Mouse (Mus musculus) small intestine, adult 2 months (tissue): ENCODE results near the gene Slc35e2. TPM values are rescaled to one million over a fixed set of nuclear protein-coding genes. Genes with fewer than 3 reads are reported as not detected.

Source experiments
- H3K27ac ChIP-seq: fragments of 200-500 bp; 2 replicates; pipeline ENCODE4 v1.5.1; 2012; ENCODE audit warnings: low read depth, low read length, control low read depth, inconsistent platforms; ENCODE audit not compliant: insufficient read depth
- H3K27me3 ChIP-seq: fragments of 200-500 bp; 2 replicates; pipeline ENCODE4 v1.6.1; 2012; ENCODE audit warnings: mild to moderate bottlenecking, moderate library complexity, low read length, inconsistent platforms; ENCODE audit not compliant: control insufficient read depth, insufficient read depth
- H3K36me3 ChIP-seq: fragments of 200-500 bp; 2 replicates; pipeline ENCODE4 v1.6.1; 2012; ENCODE audit warnings: mild to moderate bottlenecking, low read length, control low read depth, inconsistent platforms; ENCODE audit not compliant: control insufficient read depth, insufficient read depth
- H3K4me1 ChIP-seq: fragments of 200-500 bp; 2 replicates; pipeline ENCODE4 v1.6.1; 2012; ENCODE audit warnings: low read length, inconsistent platforms, mixed read lengths; ENCODE audit not compliant: control insufficient read depth, insufficient read depth, insufficient read length
- H3K4me3 ChIP-seq: fragments of 200-500 bp; 2 replicates; pipeline ENCODE4 v1.5.1; 2012; ENCODE audit warnings: low read depth, mild to moderate bottlenecking, control low read depth, inconsistent platforms, low read length, moderate library complexity
- CTCF ChIP-seq: fragments of 200-500 bp; IDR thresholded peaks from 2 replicates; pipeline ENCODE4 v1.5.1; 2012; ENCODE audit warnings: low read depth, mild to moderate bottlenecking, control low read depth, inconsistent platforms, low read length, moderate library complexity, mixed read lengths; ENCODE audit not compliant: insufficient replicate concordance, insufficient read length; ENCODE audit errors: extremely low read depth
- POLR2A ChIP-seq: fragments of 200-500 bp; IDR thresholded peaks from 2 replicates; pipeline ENCODE4 v1.6.1; 2012; ENCODE audit warnings: low read depth, mild to moderate bottlenecking, control low read depth, inconsistent platforms, low read length, moderate library complexity
- WGBS: fragments of 180-500 bp; shearing (Covaris S2); methylation state at CpG from one replicate; pipeline ENCODE4 v1.1.7; 2018; 5-methylcytosine and 5-hydroxymethylcytosine counted together
- polyA plus RNA-seq: library from polyadenylated mRNA; depleted of rRNA; stranded (reverse); fragments of >200 nt; gene quantifications from 2 replicates; pipeline ENCODE4 v1.2.3, GENCODE M21; 2012; rRNA removed

Gene Slc35e2
- polyA plus RNA-seq = 14.2 and 20.1 TPM in 2 replicates

DNA sequence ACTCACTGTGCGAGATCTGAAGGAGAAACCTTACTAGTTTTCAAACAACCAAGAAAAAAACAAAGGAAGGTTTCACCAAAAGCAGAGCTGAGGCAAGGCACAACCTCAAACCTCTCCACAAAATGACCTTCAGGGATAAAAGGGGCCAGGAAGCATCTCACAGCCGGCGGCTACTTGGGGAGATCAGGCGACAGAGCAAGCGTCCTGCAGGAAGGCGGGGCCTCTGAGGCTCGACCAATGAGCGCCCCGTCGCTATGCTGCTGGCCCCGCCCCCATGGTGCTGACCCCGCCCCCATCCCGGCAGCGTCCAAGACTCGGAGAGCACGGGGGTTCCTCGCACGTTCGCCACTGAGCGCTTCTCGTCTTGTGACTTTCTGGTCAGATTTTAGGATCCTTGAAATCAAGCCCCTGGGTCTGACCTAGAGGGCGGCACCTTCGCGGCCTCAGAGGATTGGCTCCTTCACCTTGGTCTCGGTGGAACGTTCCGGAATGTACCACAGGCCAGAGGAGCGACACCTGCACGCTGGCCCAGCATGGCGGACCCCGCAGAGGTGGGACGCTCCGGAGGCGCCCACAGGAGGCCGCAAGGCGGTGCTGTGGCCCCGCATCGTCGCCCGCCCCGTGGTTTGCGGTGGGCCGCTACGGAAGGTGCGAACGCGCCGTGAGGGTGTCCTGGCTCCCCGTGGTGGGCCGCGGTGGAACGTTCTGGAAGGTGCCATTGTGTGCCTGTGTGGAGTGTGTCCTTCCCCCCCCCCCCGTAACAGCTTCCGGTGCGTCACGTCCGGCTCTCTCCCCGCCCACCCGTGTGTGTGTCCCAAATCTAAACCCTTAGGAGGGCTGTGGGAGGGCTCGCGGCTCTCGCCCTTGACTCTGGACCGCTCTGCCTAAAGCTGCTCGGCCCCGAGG is at the start of gene Slc35e2:
Gene Slc35e2, plus strand, starts transcription at position 326 of the 906 bp plus-strand sequence.
- H3K36me3 ChIP-seq = peaks cover 6% of the 10 kb centered on the region; the same call in 1 of the 2 replicates
- H3K27me3 ChIP-seq = no peaks in the 10 kb centered on the region
- H3K4me3 ChIP-seq = peak within 1 kb of the TSS; percentile 90
- 0 out of 2 replicates have a peak, but pooled peaks cover 2% of the 10 kb centered on the region for H3K4me1 ChIP-seq
- H3K27ac ChIP-seq = peak within 1 kb of the TSS; percentile 94
- under 1% methylated on average over 65 of the region's 65 CpGs for WGBS
- TF ChIP-seq POLR2A = peak; percentile 74; the same call in 1 of the 2 replicates
- TF ChIP-seq CTCF = no peak

DNA sequence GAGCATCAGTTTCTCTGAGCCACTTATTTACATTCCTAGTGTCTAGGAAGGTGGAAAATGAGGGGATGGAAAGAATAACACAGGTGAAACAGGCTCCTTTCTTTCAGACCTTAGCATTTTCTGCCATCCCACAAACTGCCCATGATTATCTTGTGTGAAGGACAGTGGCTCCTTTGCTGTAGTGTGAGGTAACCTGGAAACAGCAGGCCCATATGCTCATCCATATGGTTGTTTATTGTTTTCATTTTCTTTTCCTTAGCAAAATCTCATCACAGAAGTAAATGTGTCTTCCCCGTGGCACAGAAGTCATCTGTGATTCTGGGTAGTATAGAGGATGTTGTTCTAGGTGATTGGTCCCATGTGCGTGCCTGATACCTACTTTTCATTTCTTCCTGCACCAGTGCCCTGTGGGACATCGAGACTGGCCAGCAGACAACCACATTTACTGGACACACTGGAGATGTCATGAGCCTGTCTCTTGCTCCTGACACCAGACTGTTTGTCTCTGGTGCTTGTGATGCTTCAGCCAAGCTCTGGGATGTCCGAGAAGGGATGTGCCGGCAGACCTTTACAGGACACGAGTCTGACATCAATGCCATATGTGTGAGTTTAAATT is 48.2 kb upstream of the Slc35e2 start:
- H3K4me3 ChIP-seq = no peak overlapping the region
- TF ChIP-seq POLR2A (no peak), CTCF (no peak)
- WGBS = 93% methylated on average over 6 of the region's 6 CpGs
- peaks cover 77% of the 10 kb centered on the region for H3K36me3 ChIP-seq
- H3K4me1 ChIP-seq = peaks cover 2% of the 10 kb centered on the region; the same call in 1 of the 2 replicates
- H3K27me3 ChIP-seq = no peaks in the 10 kb centered on the region
- no peak overlapping the region for H3K27ac ChIP-seq

DNA sequence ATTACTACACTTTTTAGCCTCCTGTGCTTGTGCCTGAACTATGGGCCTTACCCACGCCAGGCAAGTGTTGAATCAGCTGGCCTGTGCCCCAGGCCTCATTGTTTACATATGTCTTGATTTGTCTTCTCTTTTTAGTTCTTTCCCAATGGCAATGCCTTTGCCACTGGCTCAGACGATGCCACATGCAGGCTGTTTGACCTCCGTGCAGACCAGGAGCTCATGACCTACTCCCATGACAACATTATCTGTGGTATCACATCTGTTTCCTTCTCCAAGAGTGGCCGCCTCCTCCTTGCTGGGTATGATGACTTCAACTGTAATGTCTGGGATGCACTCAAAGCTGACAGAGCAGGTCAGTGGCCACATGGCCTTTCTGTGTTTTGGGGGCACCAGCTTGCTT is 46.3 kb upstream of the Slc35e2 start:
- Histone ChIP-seq H3K36me3 (peaks cover 81% of the 10 kb centered on the region), H3K4me1 (peaks cover 7% of the 10 kb centered on the region; the same call in 1 of the 2 replicates)

DNA sequence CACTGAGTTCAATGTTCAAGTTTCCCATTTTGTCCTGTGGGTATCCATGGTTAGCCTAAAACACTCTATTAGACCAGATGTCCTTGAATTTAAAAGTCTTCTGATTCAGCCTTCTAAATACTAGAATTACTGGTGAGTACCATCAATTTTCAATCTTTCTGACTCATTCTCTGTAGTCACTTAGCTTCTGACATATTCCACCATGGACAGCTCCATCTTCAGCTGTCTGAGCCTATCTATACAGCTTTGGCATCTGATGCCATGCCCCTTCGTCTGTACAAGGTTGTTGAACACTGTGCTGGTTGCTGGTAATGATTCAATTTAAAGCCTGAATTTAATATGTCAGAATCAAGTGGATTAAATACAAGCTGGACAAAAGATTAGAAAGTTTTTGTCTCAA is 45.8 kb upstream of the Slc35e2 start:
- 40% methylated on average over 1 of the region's 1 CpGs for WGBS
- TF ChIP-seq CTCF = no peak
- no peak for TF ChIP-seq POLR2A
- peaks cover 81% of the 10 kb centered on the region for H3K36me3 ChIP-seq
- H3K4me3 ChIP-seq = no peak overlapping the region
- H3K4me1 ChIP-seq = peaks cover 7% of the 10 kb centered on the region; the same call in 1 of the 2 replicates
- no peaks in the 10 kb centered on the region for H3K27me3 ChIP-seq
- H3K27ac ChIP-seq = no peak overlapping the region

More for the DNA sequence above, 46.3 kb upstream of the Slc35e2 start:
- Histone ChIP-seq H3K27me3 (no peaks in the 10 kb centered on the region), H3K27ac (no peak overlapping the region), H3K4me3 (no peak overlapping the region)
- TF ChIP-seq POLR2A (no peak), CTCF (no peak)
- 68% methylated on average over 4 of the region's 4 CpGs for WGBS

DNA sequence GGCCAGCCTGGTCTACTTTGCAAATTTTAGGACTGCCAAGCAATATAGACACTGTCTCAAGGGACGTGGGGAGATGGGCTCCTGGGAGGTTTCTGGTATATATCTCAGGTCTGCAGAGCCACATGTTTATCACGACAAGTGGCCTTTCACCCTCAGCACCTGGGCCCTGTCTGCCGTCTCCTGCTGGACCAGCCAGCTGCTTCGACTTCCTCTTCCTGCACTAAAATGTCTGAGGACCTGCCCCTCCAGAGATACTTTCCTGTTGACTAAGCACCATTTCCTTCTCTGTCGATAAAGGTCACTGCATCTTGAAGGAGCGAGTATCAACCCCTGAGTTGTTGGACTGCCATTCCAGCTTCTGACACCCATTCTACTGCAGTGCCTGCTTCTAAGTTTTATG is 41.8 kb upstream of the Slc35e2 start:
- WGBS = 23% methylated on average over 6 of the region's 6 CpGs
- TF ChIP-seq POLR2A (no peak), CTCF (no peak)
- H3K4me1 ChIP-seq = peaks cover 16% of the 10 kb centered on the region; the same call in 1 of the 2 replicates
- peak overlapping the region; percentile 44; the same call in 1 of the 2 replicates for H3K27ac ChIP-seq
- peaks cover 57% of the 10 kb centered on the region for H3K36me3 ChIP-seq
- no peaks in the 10 kb centered on the region for H3K27me3 ChIP-seq
- H3K4me3 ChIP-seq = no peak overlapping the region

DNA sequence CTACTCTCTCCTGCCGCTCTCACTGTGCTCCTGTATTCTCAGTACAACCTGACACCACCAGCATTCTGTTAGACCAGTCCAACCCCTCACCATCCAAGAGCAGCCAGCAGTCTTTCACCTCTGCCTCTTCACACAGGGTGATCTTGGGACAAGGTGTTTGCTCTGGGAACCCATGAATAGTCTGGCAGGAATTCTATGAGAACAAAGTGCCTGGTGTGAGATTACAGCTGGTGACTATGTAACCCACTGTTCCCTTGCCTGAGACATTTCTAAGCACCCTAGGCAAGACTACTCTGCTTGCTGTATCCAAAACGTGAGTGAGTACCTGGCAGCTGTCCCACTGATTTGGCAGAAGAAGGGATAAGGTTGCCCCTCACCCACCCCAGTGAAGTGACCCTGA is 40.3 kb upstream of the Slc35e2 start:
- 49% methylated on average over 2 of the region's 2 CpGs for WGBS
- H3K27ac ChIP-seq = peak overlapping the region; percentile 39; the same call in 1 of the 2 replicates

More for the DNA sequence above, 40.3 kb upstream of the Slc35e2 start:
- Histone ChIP-seq H3K4me1 (peaks cover 18% of the 10 kb centered on the region; the same call in 1 of the 2 replicates), H3K27me3 (no peaks in the 10 kb centered on the region), H3K4me3 (no peak overlapping the region), H3K36me3 (peaks cover 44% of the 10 kb centered on the region)
- TF ChIP-seq CTCF = no peak
- TF ChIP-seq POLR2A = no peak
